Comparison of ENCODE assay signal across 16 mouse cellular contexts in genomic region chr2:132180463-132181205, GRCm38 (mm10). TPM values are rescaled to one million over a fixed set of nuclear protein-coding genes. Genes with fewer than 3 reads are reported as not detected.
A peak's percentile ranks its signal among the peaks of the same experiment; 100 is the strongest.
DNase-seq lines count a peak whose midpoint lies in the region; ATAC-seq lines count a peak whose summit lies in the region.
"Had no signal": no experiment of that assay in that cellular context is flagged by ENCODE, and none has a peak within 500 bp of the region (broad histone marks: within the 10 kb centered on the region; RNA-seq: fewer than 3 reads in every experiment).

No protein-coding gene starts in this region.

- H3K9me3 ChIP-seq in kidney, embryonic 14.5 days (ENCODE audit: control insufficient read depth, low read length) = no peaks in the 10 kb centered on the region
- H3K9me3 ChIP-seq in forebrain, embryonic 16.5 days (ENCODE audit: control insufficient read depth, low read length) = no peaks in the 10 kb centered on the region
- no peaks in the 10 kb centered on the region for H3K9me3 ChIP-seq in midbrain, embryonic 10.5 days (replicated peaks)
- H3K9me3 ChIP-seq: hindbrain, embryonic 15.5 days; liver, embryonic 12.5 days; neural tube, embryonic 12.5 days had no signal

- H3K9ac ChIP-seq in kidney, embryonic 14.5 days (ENCODE audit: low read depth, low read length) = no peak overlapping the region
- no peak overlapping the region for H3K9ac ChIP-seq in forebrain, embryonic 16.5 days (replicated peaks; ENCODE audit: low read depth, low read length)
- H3K9ac ChIP-seq: hindbrain, embryonic 15.5 days; liver, embryonic 12.5 days; neural tube, embryonic 12.5 days had no signal

- no peak overlapping the region for H3K4me3 ChIP-seq in kidney, embryonic 14.5 days (ENCODE audit: low read length)
- H3K4me3 ChIP-seq in forebrain, embryonic 16.5 days (replicated peaks; ENCODE audit: low read length) = no peak overlapping the region
- H3K4me3 ChIP-seq in midbrain, embryonic 10.5 days = no peak overlapping the region
- H3K4me3 ChIP-seq: hindbrain, embryonic 15.5 days; liver, embryonic 12.5 days; neural tube, embryonic 12.5 days had no signal

- H3K4me2 ChIP-seq in kidney, embryonic 14.5 days (replicated peaks; ENCODE audit: low read depth, low read length) = no peak overlapping the region
- H3K4me2 ChIP-seq in forebrain, embryonic 16.5 days (ENCODE audit: low read length) = no peak overlapping the region
- H3K4me2 ChIP-seq: hindbrain, embryonic 15.5 days; liver, embryonic 12.5 days; neural tube, embryonic 12.5 days had no signal

- WGBS in kidney, embryonic 14.5 days = 3% methylated on average over 1 of the region's 1 CpGs
- 71% methylated on average over 1 of the region's 1 CpGs for WGBS in forebrain, embryonic 16.5 days
- WGBS in midbrain, embryonic 10.5 days = 70% methylated on average over 1 of the region's 1 CpGs

- H3K4me1 ChIP-seq in kidney, embryonic 14.5 days (ENCODE audit: control insufficient read depth, insufficient read depth, low read length) = no peaks in the 10 kb centered on the region; the same call in 1 of the 2 replicates
- H3K4me1 ChIP-seq in forebrain, embryonic 16.5 days (replicated peaks; ENCODE audit: control insufficient read depth, insufficient read depth, low read length) = no peaks in the 10 kb centered on the region
- H3K4me1 ChIP-seq in midbrain, embryonic 10.5 days = peaks cover 6% of the 10 kb centered on the region; the same call in 1 of the 2 replicates
- H3K4me1 ChIP-seq: hindbrain, embryonic 15.5 days; liver, embryonic 12.5 days; neural tube, embryonic 12.5 days had no signal

- H3K27me3 ChIP-seq in kidney, embryonic 14.5 days (ENCODE audit: control insufficient read depth, insufficient read depth, low read length) = no peaks in the 10 kb centered on the region
- no peaks in the 10 kb centered on the region for H3K27me3 ChIP-seq in forebrain, embryonic 16.5 days (replicated peaks; ENCODE audit: control insufficient read depth, insufficient read depth, low read length)
- no peaks in the 10 kb centered on the region for H3K27me3 ChIP-seq in midbrain, embryonic 10.5 days (ENCODE audit: low read depth, poor library complexity, severe bottlenecking)
- H3K27me3 ChIP-seq: hindbrain, embryonic 15.5 days; liver, embryonic 12.5 days; neural tube, embryonic 12.5 days; Patski had no signal

- DNase-seq in kidney, adult 9 months = no peak
- DNase-seq in 416B (ENCODE audit: low read depth) (peak; percentile 88), ES-CJ7 (ENCODE audit: low read depth, low spot score) (peak; percentile 22)
- DNase-seq in neural tube, embryonic 10.5 days (ENCODE audit: extremely low spot score, low spot score) = no peak
- no peak for DNase-seq in midbrain, embryonic 10.5 days (ENCODE audit: low spot score)
- DNase-seq: cerebellum, adult 9-11 months; kidney, postnatal 10 days; left cerebral cortex, postnatal 4 days; midbrain, embryonic 14.5 days had no signal

- H3K36me3 ChIP-seq in kidney, embryonic 14.5 days (ENCODE audit: control insufficient read depth, insufficient read depth, low read length) = no peaks in the 10 kb centered on the region
- no peaks in the 10 kb centered on the region for H3K36me3 ChIP-seq in forebrain, embryonic 16.5 days (ENCODE audit: control insufficient read depth, insufficient read depth)
- no peaks in the 10 kb centered on the region for H3K36me3 ChIP-seq in midbrain, embryonic 10.5 days
- H3K36me3 ChIP-seq: hindbrain, embryonic 15.5 days; liver, embryonic 12.5 days; neural tube, embryonic 12.5 days had no signal

- no peak overlapping the region for H3K27ac ChIP-seq in kidney, embryonic 14.5 days (ENCODE audit: low read depth, low read length)
- no peak overlapping the region for H3K27ac ChIP-seq in forebrain, embryonic 16.5 days (ENCODE audit: low read length)
- H3K27ac ChIP-seq in midbrain, embryonic 10.5 days (replicated peaks) = no peak overlapping the region
- H3K27ac ChIP-seq: hindbrain, embryonic 15.5 days; liver, embryonic 12.5 days; neural tube, embryonic 12.5 days had no signal

- peak; percentile 81 for ATAC-seq in kidney, embryonic 14.5 days (ENCODE audit: low FRiP score, low TSS enrichment)
- peak; percentile 85 for ATAC-seq in common myeloid progenitor, adult 5-6 weeks (replicated peaks; ENCODE audit: low read depth, poor library complexity, severe bottlenecking)
- no peak for ATAC-seq in forebrain, embryonic 16.5 days
- ATAC-seq: liver, embryonic 12.5 days; Patski had no signal

RNA-seq across cellular contexts. Expression of gene Slc23a2, which starts 35.7 kb away (rescaled TPM):
- polyA plus RNA-seq in kidney, embryonic 14.5 days (2014; fragmentation: Nextera tagmentation; extraction: Ambion mirVana) = 12.0 and 18.0 TPM in 2 replicates
- 8.2 and 22.5 TPM in 2 replicates for total RNA-seq in common myeloid progenitor, adult 5-6 weeks (2017)
- polyA plus RNA-seq in forebrain, embryonic 16.5 days (2015; fragmentation: Nextera tagmentation; extraction: Ambion mirVana) = 32.7 and 37.2 TPM in 2 replicates
- 8.8 and 9.0 TPM in 2 replicates for polyA plus RNA-seq in midbrain, embryonic 10.5 days (2016; fragmentation: Nextera tagmentation; extraction: Ambion mirVana)

Comparison
In these comparisons a context has a peak if more than half of its experiments do, and no peak if none do; other contexts are left out.
1. DNase-seq: peak in 416B (single experiment) and ES-CJ7 (single experiment); none in kidney, adult 9 months (single experiment), neural tube, embryonic 10.5 days (single experiment) and midbrain, embryonic 10.5 days (single experiment).